Mouse (Mus musculus): ENCODE data around the gene Top1.
"Not testable (repeated sequence)": the region's sequence is repeated elsewhere in the genome, so short reads cannot be mapped to it uniquely, and the experiment has no call there.

The Top1 gene

DNA sequence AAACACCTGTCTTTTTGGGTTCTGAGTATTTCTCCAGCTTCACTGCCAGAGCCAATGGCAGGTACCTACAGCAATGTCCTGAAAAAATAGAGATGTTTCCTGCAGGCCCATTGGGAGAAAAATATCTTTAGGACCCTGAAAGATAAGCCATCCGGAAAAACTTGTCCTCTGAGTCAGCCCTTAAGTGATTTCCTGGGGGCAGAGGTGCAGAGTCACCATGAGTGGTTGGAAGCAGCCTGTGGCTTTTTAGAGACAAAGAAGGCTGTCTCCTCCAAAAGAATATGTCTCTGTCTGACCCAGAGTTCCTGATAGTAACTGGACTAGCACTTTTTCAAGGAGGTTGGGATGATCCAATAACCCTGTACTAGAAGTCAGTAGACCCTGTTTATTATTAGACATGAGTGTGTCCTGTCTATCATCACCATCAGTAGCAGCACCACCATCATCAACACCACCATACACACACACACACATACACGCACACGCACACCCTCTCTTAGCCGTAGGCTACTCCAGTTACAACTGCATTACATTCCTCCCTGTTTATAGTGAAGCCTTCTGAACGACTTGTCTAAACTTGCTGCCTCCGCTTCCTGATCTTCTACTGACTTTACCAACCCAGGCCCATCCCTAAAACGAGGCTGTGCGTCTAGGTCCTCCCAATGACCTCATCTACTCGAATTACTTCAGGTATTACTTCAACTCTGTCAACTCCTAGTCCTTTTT is 14.7 kb upstream of the Top1 start:
- DNase-seq (ENCODE audit: low spot score in 2 of 2), result no peak

DNA sequence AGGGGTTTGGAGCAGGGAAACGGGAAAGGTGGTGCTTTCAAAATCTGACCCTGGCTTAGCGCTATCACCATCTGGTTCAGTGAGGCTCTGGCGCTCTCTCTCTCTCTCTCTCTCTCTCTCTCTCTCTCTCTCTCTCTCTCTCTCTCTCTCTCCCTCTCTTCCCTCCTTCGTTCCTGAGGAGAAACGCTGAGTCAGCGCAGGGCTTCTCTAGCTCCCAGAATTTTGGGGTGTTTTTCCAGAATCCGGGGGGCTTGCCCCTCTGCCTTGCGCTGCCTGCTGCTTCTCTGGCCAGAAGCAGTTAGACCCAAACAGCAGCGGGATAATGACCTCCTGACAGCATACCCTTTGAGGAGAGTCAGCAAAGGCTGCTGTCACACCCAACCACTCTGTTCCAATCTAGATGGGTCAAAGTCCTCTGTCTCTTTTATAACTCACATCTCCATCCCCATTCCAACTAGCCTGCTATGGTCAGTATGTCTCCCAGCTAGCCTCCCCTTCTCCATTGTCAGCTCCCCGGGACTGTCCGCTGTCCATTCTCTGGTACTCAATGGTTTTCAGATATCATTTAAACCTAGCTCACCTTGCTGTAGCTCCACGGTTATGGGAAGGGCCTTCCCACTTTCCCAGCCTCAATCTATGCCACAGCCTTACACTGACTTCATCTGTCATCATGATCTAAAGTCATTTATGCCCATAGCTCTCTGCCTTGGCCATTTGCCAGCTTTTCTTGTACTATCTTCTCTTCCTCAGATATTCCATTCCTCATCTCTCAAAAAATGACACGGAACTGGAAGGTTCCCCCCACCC is 5.6 kb upstream of the Top1 start:
- no peak for DNase-seq (ENCODE audit: low spot score in 2 of 2)

DNA sequence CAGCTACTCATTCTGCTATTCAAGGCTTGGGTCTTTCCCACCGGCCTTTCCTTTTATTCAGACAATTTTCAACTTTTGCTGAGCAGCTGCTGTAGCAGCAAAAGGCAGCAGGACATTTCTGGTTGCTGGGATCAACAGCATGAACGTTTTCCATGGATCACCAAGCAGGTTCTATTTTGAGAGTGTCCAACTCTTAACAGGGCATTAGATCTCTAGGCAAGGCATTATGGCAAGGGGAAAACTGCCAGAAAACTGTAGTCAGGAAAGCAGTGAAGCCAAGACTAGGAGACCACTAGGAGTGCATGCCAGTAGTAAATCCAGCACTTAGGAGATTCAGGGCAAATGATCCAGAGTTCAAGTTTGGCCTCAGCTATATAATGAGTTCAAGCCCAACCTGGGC is 4.5 kb upstream of the Top1 start:
- DNase-seq (ENCODE audit: low spot score in 2 of 2), result no peak

DNA sequence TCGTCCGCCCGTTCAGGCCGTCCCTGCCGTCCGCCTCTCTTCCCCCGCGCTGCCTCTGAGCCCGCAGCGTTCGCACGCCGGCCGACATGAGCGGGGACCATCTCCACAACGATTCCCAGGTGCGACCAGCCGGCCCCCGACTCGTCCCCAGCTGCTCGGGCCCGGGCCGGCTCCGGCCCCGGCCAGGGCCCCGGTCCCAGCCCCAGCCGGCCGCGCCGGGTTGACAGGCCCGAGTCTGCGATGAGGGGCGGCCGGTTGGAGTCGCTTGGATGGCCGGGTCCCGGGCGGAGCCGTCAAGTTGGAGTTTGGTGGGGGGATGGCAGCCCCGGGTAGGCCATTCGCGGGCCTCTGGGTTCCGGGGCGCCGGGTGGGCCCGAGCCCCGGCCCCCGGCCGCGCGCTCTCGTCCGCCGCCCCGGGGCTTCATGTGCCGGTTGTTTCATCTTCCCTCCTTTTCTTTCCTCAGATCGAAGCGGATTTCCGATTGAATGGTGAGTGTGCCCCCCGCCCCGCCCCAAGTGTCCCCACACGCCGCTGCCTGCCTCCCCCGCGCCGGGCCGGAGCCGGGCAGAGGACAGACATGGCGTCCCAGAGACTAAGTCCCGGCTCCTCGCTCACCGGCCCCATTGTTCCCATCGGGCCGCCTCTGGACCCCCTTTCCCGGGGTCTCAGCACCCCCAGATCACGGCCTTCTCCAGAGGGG is 606 bp downstream of the Top1 start:
- peak; percentile 37 to 40 for DNase-seq (ENCODE audit: low spot score in 2 of 2)

DNA sequence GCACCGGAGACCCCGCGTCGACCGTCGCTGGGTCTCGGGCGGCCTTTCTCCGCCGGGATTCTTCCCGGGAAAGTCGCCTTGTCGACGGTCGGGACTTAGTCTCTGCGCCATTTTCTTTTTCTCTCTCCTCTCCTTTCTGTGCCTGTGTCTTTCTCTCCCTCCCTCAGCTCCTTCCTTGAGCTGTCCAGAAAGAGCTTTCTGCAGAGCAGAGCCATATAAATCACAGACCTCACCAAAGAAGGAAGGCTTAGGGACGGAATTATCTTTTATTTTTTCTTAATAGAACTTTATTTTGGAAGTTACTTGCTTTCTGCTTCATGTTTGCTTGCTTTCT is 1.1 kb downstream of the Top1 start:
- peak in 1 of 2 experiments; percentile 43 for DNase-seq (ENCODE audit: low spot score in 2 of 2)

DNA sequence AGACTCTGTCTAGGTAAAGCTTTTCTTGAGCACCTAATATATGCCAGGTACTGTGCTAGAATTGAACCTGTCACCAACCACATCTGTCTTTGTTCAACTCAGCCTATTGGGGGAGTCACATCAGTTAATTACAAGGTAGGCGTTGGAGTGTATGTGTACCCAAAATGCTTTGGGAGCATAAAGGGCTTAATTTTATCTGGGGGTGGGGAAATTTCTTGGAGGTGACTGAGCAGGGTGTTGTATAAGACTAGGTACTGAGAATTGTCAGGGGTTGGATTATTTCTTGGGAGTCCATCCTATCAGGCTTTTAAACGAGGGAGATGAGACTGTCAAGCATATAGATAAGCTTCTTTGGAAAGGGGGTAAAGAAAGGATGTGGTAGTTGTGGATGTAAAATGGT is 2.4 kb downstream of the Top1 start:
- DNase-seq (ENCODE audit: low spot score in 2 of 2), result no peak

DNA sequence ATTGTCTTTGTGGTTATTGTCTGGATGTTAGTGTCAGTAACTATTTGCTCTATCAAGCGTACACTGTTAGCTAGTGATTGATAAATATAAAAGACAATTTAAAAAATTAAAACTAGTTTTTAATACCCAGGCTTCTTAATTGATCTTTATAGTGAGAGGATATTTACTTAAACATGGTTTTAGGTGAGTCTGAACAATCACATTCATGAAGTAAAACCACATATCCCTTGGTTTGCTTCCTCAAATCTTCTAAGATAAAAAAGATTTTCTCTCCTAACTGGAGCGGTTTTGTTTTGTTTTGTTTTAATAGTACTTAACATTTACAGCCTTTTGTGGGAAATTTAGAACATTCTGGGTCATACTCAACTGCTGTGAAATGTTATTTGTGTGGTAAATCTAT is 3.4 kb downstream of the Top1 start:
- DNase-seq (ENCODE audit: low spot score in 2 of 2), result no peak

DNA sequence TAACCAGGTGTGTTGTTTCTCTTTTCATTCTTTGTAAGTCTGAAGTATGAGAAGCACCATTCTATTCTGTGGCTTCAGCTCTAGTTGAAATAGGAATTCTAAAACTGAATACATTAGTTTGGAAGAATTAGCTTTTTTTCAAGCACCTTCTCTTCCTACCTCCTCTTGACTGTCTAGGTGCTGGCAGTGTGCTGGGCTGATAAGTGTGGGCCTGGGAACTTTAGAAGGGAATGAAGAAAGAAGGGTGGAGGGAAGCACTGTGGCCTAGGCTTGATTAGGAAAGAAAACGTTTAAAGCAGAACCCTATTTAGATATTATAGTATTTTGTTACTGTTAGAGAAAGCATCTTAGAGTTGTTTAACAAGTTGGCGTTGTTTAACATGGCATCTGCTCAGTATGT is 5.5 kb downstream of the Top1 start:
- no peak for DNase-seq (ENCODE audit: low spot score in 2 of 2)

DNA sequence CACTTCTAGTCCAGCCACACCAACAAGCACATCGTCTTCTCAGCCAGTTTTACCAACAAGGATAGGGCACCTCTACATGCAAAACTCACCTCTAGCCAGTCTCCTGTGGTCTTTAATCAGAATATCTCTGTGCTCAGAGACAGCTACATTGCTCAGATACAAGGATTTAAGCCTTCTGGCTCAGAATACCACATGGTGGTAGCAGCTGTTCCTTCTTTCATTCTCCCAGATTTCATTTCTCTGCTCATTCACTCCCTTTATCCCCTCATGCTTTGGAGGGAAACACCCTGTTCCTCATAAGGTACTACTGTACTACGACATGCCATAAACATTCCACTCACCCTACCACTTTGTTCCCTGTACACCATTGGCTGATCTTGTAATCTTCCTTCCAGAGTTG is 7.5 kb downstream of the Top1 start:
- DNase-seq (ENCODE audit: low spot score in 2 of 2), result no peak

DNA sequence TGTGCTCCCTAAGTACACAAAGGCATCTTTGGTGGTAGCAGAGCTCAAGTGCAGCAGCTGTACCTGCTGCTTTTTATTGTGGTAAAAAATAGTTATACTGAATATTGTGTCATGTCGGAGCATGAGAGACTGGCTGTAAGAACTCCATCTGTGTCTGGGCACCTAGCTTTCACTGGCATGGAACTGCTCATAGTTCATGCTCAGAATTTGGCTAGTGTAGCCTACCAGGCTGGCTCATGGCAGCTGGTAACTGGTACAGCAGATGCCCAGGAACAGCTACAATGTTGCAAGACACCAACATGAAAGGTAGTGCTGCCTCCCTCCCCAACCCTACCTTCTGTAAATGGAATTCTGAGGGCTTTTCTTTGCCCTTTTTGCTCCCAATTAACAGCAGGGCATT is 9.9 kb downstream of the Top1 start:
- DNase-seq (ENCODE audit: low spot score in 2 of 2), result no peak

DNA sequence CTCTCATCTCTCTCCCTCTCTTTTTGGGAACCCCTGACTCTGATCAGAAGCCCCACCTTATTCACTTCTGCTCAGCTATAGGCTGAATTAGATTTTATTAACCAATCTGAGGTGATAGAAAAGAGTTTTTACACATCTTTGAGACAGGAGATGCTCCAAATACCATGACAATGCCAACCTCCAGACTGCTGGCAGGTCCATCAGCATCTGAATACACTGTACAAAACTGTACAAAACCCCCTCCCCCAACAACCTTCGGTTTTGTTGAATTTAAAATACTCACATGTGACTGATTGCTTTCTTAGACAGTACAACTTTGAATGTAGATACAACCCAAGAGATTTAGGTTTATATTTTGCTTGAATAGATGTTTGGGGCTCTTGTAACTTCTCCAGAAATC is 10.5 kb downstream of the Top1 start:
- DNase-seq (ENCODE audit: low spot score in 2 of 2), result no peak

DNA sequence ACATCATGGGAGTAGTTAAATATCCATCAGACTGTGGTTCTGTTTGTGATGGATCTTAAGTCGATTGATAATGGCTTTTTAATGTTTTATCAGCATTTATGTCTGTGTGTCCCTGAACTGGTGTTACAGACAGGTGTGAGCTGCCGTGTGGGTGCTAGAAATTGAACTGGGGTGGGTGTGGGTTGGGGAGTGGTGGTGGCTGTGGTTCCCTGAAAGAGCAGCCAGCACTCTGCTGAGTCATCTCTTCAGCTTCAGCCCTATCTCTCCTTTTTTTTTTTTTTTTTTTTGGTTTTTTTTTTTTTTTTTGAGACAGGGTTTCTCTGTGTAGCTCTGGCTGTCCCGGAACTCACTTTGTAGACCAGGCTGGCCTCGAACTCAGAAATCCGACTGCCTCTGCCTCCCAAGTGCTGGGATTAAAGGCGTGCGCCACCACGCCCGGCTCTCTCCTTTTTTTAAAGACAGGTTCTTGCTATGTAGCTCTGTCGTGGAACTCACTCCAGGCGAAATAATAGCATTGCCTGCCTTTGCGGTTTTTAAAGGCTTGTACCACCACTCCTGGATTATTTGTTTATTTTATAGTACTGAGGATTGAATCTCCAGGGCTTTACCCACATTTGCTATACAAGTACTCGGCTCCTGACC is 12.2 kb downstream of the Top1 start:
- no peak for DNase-seq (ENCODE audit: low spot score in 2 of 2)

DNA sequence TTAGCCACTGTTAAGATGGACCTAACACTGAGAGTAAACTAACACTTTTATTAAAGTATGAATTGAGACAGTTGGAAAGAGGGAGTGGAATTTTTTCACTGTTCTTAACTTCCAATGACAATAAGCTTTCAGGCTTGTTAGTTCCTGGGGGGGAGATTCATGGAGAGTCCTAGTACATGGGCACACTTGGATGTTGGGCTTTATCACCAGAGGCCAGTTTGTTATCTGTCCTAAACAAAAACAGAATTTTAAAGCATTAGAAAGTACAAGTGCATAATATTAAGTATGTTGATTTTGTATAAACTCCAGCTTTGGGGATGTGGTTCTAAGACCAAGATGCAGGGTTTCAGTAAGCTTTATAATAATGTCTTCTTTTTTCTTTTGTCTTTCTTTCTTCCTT is 13.1 kb downstream of the Top1 start:
- no peak for DNase-seq (ENCODE audit: low spot score in 2 of 2)

DNA sequence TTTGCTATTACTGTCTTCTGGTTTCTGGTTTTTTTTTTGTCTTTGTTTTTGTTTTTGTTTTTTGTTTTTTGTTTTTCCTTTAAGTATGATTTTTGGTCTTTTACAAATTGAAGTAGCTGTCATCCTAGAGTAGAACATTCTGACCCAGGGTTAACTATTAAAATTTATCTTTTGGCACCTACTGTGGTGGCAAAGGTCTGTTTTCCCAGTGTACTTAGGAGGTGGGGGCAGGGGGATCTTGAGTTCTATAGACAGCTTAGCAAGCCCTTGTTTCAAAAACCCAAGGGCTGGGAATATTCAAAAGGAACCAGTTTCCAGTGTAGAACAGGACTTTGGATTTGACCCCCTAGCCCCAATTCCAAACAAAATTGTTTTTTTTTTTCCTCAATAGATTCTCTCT is 18.7 kb downstream of the Top1 start:
- DNase-seq (ENCODE audit: low spot score in 2 of 2), result no peak

DNA sequence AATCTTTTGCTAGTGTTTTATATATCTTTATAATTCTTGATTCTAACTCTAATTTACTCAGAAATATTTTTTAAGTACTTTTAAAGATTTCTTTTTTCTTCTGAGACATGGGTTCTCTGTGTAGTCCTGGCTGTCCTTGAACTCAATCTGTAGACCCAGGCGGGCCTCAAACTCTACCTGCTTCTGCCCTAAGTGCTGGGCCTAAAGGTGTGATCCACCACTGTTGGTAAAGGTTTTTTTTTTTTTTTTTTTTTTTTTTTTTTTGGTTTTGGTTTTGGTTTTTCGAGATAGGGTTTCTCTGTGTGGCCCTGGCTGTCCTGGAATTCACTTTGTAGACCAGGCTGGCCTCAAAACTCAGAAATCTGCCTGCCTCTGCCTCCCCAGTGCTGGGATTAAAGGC is 19.3 kb downstream of the Top1 start:
- not testable (repeated sequence) for DNase-seq (ENCODE audit: low spot score in 2 of 2)

DNA sequence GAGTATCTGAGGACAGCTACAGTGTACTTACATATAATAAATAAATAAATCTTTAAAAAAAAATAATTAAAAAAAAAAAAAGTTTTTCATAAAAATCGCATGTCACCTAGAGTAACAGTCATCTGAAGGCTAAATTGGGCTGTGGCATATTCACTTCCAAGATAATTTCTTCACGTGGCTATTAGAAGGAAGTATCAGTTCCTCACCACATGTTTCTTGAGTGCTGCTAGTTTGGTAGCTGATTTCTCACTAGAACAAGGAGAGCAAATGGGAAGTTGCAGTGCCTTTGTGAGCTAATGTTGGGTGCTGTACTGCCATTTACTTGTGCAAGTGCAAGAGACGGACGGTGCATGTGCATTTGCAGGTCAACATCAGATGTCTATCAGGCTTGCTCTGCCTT is 21.6 kb downstream of the Top1 start:
- DNase-seq (ENCODE audit: low spot score in 2 of 2), result no peak

DNA sequence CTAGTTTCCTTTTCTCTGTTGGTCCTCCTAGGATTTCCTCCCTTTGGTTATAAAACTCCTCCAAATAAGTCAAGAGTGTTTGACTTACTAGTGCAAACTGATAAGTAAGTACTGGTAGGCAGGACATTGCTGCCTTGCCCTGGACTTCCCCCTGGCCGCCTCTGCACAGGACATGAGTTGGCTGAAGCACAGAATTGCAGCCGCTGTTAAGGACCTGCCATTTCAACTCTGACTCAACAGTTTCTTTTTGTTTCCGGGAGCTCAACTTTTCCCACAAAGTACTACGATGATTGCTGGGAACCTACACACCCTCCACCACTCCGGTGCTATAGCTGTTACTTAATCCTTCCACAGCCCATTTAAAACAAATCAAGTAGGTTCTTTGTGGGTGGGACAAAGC is 54.6 kb downstream of the Top1 start:
- DNase-seq (ENCODE audit: low spot score in 2 of 2), result peak; percentile 79 to 82

DNA sequence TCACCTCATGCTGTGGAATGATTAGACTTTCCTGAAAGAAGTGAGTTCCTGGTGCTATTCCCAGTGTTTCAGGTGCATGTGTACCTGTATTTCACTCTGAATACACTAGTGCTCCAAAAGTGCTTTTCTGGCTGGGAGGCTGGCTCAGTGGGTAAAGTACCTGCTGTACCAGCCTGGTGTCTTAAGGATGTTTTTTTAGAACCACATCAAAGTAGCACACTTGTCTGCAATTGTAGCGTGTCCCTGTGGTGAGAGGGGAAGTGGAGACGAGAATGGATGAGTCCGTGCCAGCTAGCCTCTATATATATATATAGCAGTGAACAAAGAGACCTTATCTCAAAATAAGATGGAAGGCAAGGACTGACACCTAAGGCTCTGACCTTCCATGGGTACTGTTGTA is 55.9 kb downstream of the Top1 start:
- DNase-seq (ENCODE audit: low spot score in 2 of 2), result no peak

DNA sequence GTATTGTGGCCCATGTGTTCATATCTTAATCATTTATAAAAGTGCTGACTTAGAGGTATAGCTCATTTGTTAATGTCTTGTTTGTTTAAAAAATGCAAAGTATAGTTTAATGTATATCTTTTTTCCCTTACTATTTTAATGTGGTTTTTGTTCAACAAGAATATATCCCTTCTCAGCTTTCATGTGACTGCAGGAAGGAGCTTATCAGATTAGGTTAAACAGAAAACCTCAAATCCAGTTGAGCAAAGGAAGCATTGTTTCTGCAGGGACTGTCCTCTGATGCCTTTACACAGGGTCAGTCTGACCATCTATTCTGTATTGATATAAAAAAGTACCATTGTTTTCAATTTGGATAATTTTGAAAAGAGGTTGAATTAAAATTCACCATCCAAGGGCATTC is 57.1 kb downstream of the Top1 start:
- no peak for DNase-seq (ENCODE audit: low spot score in 2 of 2)

DNA sequence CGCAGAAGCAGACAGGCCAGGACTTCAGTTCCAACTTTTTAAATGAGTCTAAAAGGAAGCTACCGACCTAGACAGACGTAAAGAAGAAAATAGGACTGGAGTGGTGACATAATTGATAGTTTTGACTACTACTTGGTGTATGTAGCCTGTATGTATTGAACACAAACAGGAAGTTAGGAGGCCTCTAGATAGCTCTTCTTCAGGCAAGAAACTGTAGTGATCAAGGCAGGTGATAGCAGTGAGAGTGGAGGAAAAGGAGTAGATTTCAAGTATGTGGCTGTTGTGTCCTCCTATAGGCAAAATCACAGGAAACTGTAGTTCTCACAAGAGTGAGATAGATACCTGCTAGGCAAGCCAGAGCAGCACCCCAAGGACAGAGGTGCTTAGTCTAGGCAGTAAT is 62.0 kb downstream of the Top1 start:
- no peak for DNase-seq (ENCODE audit: low spot score in 2 of 2)

DNA sequence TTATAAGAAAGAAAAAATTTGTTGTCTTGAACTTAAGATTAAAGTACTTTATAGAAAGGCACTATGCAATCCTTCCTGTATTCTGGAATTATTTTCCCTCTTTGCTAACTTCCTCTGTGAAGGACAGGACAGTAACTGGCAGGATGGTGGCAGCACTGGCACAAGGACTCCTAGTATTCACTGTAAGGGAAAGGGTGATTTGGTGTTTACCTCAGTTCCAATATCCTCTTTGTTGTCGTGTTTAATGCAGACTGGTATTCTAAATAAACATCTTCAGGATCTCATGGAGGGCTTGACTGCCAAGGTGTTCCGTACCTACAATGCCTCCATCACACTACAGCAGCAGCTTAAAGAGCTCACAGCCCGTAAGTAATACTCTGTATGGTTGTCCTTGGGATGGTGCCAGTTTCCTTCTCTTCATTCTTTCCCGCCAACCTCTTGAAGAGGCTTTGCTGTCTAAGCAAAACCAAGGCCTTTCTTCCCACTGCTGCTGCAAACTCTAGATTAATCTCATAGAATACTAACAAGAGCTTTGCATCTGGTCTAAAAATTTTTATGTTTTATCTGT is 69.9 kb downstream of the Top1 start:
- no peak for DNase-seq (ENCODE audit: low spot score in 2 of 2)

DNA sequence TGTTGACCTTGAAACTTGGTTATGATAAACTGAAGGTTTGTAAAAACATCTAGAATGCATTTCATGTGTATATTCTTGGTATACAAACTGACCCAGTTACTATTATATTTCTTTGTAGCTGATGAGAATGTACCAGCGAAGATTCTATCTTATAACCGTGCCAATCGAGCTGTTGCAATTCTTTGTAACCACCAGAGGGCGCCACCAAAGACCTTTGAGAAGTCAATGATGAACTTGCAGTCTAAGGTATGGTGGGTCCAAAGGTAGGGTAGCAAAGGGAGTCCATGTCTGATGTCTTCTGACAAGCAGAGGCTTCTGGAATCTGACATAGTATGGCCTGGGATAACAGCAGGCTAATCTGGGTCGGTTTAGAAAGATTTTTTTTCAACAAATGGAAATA is 71.6 kb downstream of the Top1 start:
- peak in 1 of 2 experiments; percentile 27 for DNase-seq (ENCODE audit: low spot score in 2 of 2)
